Mouse (Mus musculus): ENCODE results near the gene Gm20604. TPM values are rescaled to one million over a fixed set of nuclear protein-coding genes. Genes with fewer than 3 reads are reported as not detected.
A peak's percentile ranks its signal among the peaks of the same experiment; 100 is the strongest.

The Gm20604 gene
- polyA plus RNA-seq, 1 experiment from 2014 or later: 40.4 TPM

GRCm38 (mm10) chr12:102772676-102773075, 14.2 kb upstream of the Gm20604 start:
- Histone ChIP-seq H3K4me2 (ENCODE audit: low read length) (no peak overlapping the region), H3K27ac (ENCODE audit: low read depth, low read length) (no peak overlapping the region), H3K27me3 (replicated peaks; ENCODE audit: control insufficient read depth, insufficient read depth, low read length) (no peaks in the 10 kb centered on the region), H3K4me1 (ENCODE audit: control insufficient read depth, insufficient read depth, low read length) (no peaks in the 10 kb centered on the region), H3K9ac (ENCODE audit: low read length) (no peak overlapping the region), H3K4me3 (ENCODE audit: low read depth, low read length) (no peak overlapping the region), H3K9me3 (replicated peaks; ENCODE audit: control insufficient read depth, low read length) (no peaks in the 10 kb centered on the region), H3K36me3 (ENCODE audit: control insufficient read depth, insufficient read depth, low read length) (peaks cover 93% of the 10 kb centered on the region)
- ATAC-seq: no peak
- DNase-seq (ENCODE audit: low spot score): no peak
- WGBS: 95% methylated on average over 5 of the region's 5 CpGs

DNA sequence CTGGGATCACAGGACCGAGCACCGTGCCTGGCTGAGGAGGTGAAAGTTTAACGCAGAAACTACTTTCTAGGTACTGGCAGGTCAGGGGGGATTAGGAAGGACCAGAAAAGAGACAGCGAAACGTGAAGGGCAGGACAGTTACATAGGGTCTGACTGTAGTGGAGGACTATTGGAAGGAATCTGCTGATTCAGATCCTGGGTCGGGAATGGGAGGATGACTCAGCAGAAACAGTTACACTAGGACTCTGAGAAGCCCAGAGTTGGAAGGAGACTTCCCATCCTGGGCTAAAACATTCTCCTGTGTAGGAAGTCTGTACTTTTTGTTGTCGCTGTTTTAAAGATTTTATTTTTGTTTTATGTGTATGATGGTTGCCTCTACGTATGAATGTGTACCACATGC, 13.1 kb upstream of the Gm20604 start:
- ATAC-seq (no peak), DNase-seq (ENCODE audit: low spot score) (no peak)
- Histone ChIP-seq H3K27me3 (replicated peaks; ENCODE audit: control insufficient read depth, insufficient read depth, low read length) (no peaks in the 10 kb centered on the region), H3K9ac (ENCODE audit: low read length) (no peak overlapping the region), H3K9me3 (replicated peaks; ENCODE audit: control insufficient read depth, low read length) (no peaks in the 10 kb centered on the region), H3K4me1 (ENCODE audit: control insufficient read depth, insufficient read depth, low read length) (no peaks in the 10 kb centered on the region), H3K36me3 (ENCODE audit: control insufficient read depth, insufficient read depth, low read length) (peaks cover 92% of the 10 kb centered on the region), H3K27ac (ENCODE audit: low read depth, low read length) (no peak overlapping the region), H3K4me2 (ENCODE audit: low read length) (no peak overlapping the region), H3K4me3 (ENCODE audit: low read depth, low read length) (no peak overlapping the region)
- WGBS: 97% methylated on average over 8 of the region's 8 CpGs

DNA sequence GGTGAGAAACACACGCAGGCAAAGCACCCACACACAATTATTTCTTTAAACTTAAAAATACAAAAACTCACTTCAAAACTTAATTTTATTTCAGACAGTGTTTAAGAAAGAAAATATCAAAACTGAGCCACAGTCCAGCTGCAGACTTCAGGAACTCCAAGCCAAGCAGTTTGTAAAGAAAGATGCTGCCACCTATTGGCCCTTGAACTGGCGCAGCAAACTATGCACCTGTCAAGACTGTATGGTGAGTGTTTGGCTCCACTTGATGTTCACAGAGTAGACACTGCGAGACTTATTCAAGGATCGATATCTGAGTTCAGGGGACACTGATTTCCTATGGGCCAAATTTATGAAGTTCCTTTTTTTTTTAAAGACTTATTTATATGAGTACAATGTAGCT, 10.5 kb upstream of the Gm20604 start:
- WGBS: 96% methylated on average over 4 of the region's 4 CpGs
- ATAC-seq (no peak), DNase-seq (ENCODE audit: low spot score) (no peak)
- H3K27ac ChIP-seq (ENCODE audit: low read depth, low read length): no peak overlapping the region
- H3K4me1 ChIP-seq (ENCODE audit: control insufficient read depth, insufficient read depth, low read length): no peaks in the 10 kb centered on the region
- H3K9ac ChIP-seq (ENCODE audit: low read length): no peak overlapping the region
- H3K4me3 ChIP-seq (ENCODE audit: low read depth, low read length): no peak overlapping the region
- no peaks in the 10 kb centered on the region for H3K27me3 ChIP-seq (replicated peaks; ENCODE audit: control insufficient read depth, insufficient read depth, low read length)
- no peaks in the 10 kb centered on the region for H3K9me3 ChIP-seq (replicated peaks; ENCODE audit: control insufficient read depth, low read length)
- peaks cover 90% of the 10 kb centered on the region for H3K36me3 ChIP-seq (ENCODE audit: control insufficient read depth, insufficient read depth, low read length)
- no peak overlapping the region for H3K4me2 ChIP-seq (ENCODE audit: low read length)

DNA sequence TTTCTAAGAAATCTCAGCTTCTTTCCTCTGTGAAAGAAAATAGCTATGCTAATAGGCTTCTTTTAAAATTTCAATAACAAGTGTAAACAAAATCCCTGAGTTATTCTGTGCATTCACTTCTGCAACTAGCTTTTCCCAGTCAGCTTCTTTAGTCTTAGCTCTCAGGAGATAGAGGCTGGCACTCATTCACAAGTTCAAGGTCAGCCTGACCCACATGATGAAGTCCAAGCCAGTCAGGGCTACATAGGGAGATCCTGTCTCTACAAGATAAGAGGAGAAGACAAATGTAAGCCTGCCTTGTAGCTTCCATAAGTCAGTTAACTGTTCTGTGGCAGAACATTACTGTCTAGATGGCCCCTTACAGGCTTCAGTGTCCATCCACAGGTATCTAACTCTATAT, 5.2 kb upstream of the Gm20604 start:
- H3K4me2 ChIP-seq (ENCODE audit: low read length): no peak overlapping the region
- peaks cover 6% of the 10 kb centered on the region for H3K4me1 ChIP-seq (ENCODE audit: control insufficient read depth, insufficient read depth, low read length)
- no peak overlapping the region for H3K27ac ChIP-seq (ENCODE audit: low read depth, low read length)
- H3K9me3 ChIP-seq (replicated peaks; ENCODE audit: control insufficient read depth, low read length): no peaks in the 10 kb centered on the region
- no peak for DNase-seq (ENCODE audit: low spot score)
- H3K4me3 ChIP-seq (ENCODE audit: low read depth, low read length): no peak overlapping the region
- no peaks in the 10 kb centered on the region for H3K27me3 ChIP-seq (replicated peaks; ENCODE audit: control insufficient read depth, insufficient read depth, low read length)
- ATAC-seq: no peak
- no peak overlapping the region for H3K9ac ChIP-seq (ENCODE audit: low read length)
- peaks cover 51% of the 10 kb centered on the region for H3K36me3 ChIP-seq (ENCODE audit: control insufficient read depth, insufficient read depth, low read length)

DNA sequence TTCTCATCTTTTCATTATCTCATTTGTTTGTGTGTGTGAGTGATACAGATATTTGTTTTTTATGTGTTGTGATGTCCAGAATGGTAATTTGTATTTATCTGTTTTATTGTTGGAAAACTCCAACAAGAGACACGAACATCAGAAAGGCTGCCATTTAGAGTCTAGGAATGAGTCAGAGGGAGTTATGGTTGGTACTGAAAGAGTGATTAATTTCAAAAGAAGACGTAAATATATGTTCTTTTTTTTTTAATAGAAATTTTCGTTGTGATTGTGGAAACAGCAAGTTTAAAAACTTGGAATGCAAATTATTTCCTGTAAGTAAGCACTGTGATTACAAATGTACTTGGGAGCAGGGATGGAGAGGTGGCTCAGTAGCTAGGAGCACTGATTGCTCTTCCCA, 3.2 kb upstream of the Gm20604 start:
- peaks cover 9% of the 10 kb centered on the region for H3K4me1 ChIP-seq (ENCODE audit: control insufficient read depth, insufficient read depth, low read length)
- peaks cover 34% of the 10 kb centered on the region for H3K36me3 ChIP-seq (ENCODE audit: control insufficient read depth, insufficient read depth, low read length)
- 89% methylated on average over 3 of the region's 3 CpGs for WGBS
- no peak overlapping the region for H3K9ac ChIP-seq (ENCODE audit: low read length)
- H3K27me3 ChIP-seq (replicated peaks; ENCODE audit: control insufficient read depth, insufficient read depth, low read length): no peaks in the 10 kb centered on the region
- DNase-seq (ENCODE audit: low spot score) (no peak), ATAC-seq (no peak)
- H3K9me3 ChIP-seq (replicated peaks; ENCODE audit: control insufficient read depth, low read length): no peaks in the 10 kb centered on the region
- H3K4me3 ChIP-seq (ENCODE audit: low read depth, low read length): no peak overlapping the region
- no peak overlapping the region for H3K27ac ChIP-seq (ENCODE audit: low read depth, low read length)
- no peak overlapping the region for H3K4me2 ChIP-seq (ENCODE audit: low read length)

GRCm38 (mm10) chr12:102758936-102759335, 464 bp upstream of the Gm20604 start:
- ATAC-seq: no peak
- 2% methylated on average over 5 of the region's 5 CpGs for WGBS
- DNase-seq (ENCODE audit: low spot score): no peak

GRCm38 (mm10) chr12:102757689-102758402, 626 bp downstream of the Gm20604 start, which contains the start of the genes Gm28051, Gon7 and Ubr7:
Gene Gm28051 (minus strand): TSS chr12:102757765.
Gene Gon7 (minus strand): TSS chr12:102757803.
Gene Ubr7 (plus strand): TSS chr12:102757967.
- Histone ChIP-seq H3K27me3 (replicated peaks; ENCODE audit: control insufficient read depth, insufficient read depth, low read length) (no peaks in the 10 kb centered on the region), H3K36me3 (ENCODE audit: control insufficient read depth, insufficient read depth, low read length) (peaks cover 11% of the 10 kb centered on the region), H3K4me3 (ENCODE audit: low read depth, low read length) (peak within 1 kb of the TSS; percentile 80), H3K9ac (ENCODE audit: low read length) (peak within 1 kb of the TSS; percentile 84), H3K4me2 (ENCODE audit: low read length) (peak within 1 kb of the TSS; percentile 91), H3K27ac (ENCODE audit: low read depth, low read length) (peak within 1 kb of the TSS; percentile 78), H3K4me1 (ENCODE audit: control insufficient read depth, insufficient read depth, low read length) (peaks cover 9% of the 10 kb centered on the region), H3K9me3 (replicated peaks; ENCODE audit: control insufficient read depth, low read length) (no peaks in the 10 kb centered on the region)
- under 1% methylated on average over 73 of the region's 73 CpGs for whole genome bisulfite sequencing
- ATAC-seq (peak; percentile 98), DNase-seq (ENCODE audit: low spot score) (peak; percentile 99)

More at GRCm38 (mm10) chr12:102758936-102759335, 464 bp upstream of the Gm20604 start:
- H3K4me3 ChIP-seq (ENCODE audit: low read depth, low read length): peak overlapping the region; percentile 80
- H3K4me1 ChIP-seq (ENCODE audit: control insufficient read depth, insufficient read depth, low read length): peaks cover 9% of the 10 kb centered on the region
- peak overlapping the region; percentile 91 for H3K4me2 ChIP-seq (ENCODE audit: low read length)
- peak overlapping the region; percentile 84 for H3K9ac ChIP-seq (ENCODE audit: low read length)
- H3K36me3 ChIP-seq (ENCODE audit: control insufficient read depth, insufficient read depth, low read length): peaks cover 15% of the 10 kb centered on the region
- H3K27me3 ChIP-seq (replicated peaks; ENCODE audit: control insufficient read depth, insufficient read depth, low read length): no peaks in the 10 kb centered on the region
- no peak overlapping the region; the same call in 1 of the 2 replicates for H3K27ac ChIP-seq (ENCODE audit: low read depth, low read length)
- no peaks in the 10 kb centered on the region for H3K9me3 ChIP-seq (replicated peaks; ENCODE audit: control insufficient read depth, low read length)

GRCm38 (mm10) chr12:102757055-102757688, 1.3 kb downstream of the Gm20604 start:
- Histone ChIP-seq H3K4me2 (ENCODE audit: low read length) (peak overlapping the region; percentile 65), H3K4me3 (ENCODE audit: low read depth, low read length) (peak overlapping the region; percentile 80), H3K36me3 (ENCODE audit: control insufficient read depth, insufficient read depth, low read length) (peaks cover 4% of the 10 kb centered on the region), H3K9ac (ENCODE audit: low read length) (peak overlapping the region; percentile 74), H3K9me3 (replicated peaks; ENCODE audit: control insufficient read depth, low read length) (no peaks in the 10 kb centered on the region), H3K27ac (ENCODE audit: low read depth, low read length) (peak overlapping the region; percentile 78), H3K4me1 (ENCODE audit: control insufficient read depth, insufficient read depth, low read length) (peaks cover 9% of the 10 kb centered on the region), H3K27me3 (replicated peaks; ENCODE audit: control insufficient read depth, insufficient read depth, low read length) (no peaks in the 10 kb centered on the region)
- 2% methylated on average over 45 of the region's 46 CpGs for WGBS
- no peak for ATAC-seq
- no peak for DNase-seq (ENCODE audit: low spot score)

DNA sequence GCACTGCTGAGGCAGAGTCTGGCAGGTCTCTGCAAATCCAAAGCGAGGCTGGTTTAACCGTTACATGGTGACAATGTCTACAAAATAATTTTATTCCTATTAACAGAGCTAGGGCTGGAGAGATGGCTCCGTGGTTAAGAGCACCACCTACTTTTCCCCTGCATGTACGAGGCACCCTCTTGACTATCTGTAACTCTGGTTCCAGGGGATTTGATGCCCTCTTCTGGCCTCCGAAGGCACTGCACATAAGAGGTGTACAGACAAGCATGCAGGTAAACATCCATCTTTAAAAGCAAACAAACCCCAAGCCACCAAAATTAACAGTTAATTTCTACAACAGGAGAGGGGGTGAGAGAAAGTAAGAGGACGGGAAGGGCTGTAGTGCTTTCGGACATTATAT, 2.2 kb downstream of the Gm20604 start:
- Histone ChIP-seq H3K27ac (ENCODE audit: low read depth, low read length) (no peak overlapping the region), H3K4me2 (ENCODE audit: low read length) (peak overlapping the region; percentile 65), H3K4me1 (ENCODE audit: control insufficient read depth, insufficient read depth, low read length) (peaks cover 9% of the 10 kb centered on the region), H3K9ac (ENCODE audit: low read length) (peak overlapping the region; percentile 74; the same call in 1 of the 2 replicates), H3K36me3 (ENCODE audit: control insufficient read depth, insufficient read depth, low read length) (peaks cover 4% of the 10 kb centered on the region; the same call in 1 of the 2 replicates), H3K27me3 (replicated peaks; ENCODE audit: control insufficient read depth, insufficient read depth, low read length) (no peaks in the 10 kb centered on the region), H3K4me3 (ENCODE audit: low read depth, low read length) (peak overlapping the region; percentile 80), H3K9me3 (replicated peaks; ENCODE audit: control insufficient read depth, low read length) (no peaks in the 10 kb centered on the region)
- WGBS: 83% methylated on average over 7 of the region's 7 CpGs
- ATAC-seq (no peak), DNase-seq (ENCODE audit: low spot score) (no peak)
